28 mouse cellular contexts compared by ENCODE assay signal in the genomic region with DNA sequence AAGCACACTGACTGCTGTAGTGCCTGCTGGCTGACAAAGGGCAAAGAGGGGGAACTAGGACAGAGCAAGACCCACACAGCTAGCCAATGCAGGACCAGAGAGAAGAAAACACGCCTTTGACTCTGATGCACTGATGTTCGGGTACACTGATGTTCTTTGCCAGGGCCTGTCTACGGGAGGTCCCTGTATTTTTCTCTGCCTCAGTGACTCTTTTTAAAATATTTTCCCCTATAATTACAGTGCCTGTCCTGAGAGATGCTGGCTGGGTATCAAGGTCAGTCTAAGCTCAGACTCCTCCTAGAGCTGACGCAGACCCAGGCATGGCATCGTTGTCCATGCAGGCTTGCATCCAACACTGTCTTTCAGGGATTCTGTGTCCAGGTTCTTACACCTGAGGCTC. TPM values are rescaled to one million over a fixed set of nuclear protein-coding genes. Genes with fewer than 3 reads are reported as not detected.
DNase-seq lines count a peak whose midpoint lies in the region; ATAC-seq and TF ChIP-seq lines count a peak whose summit lies in the region.
"Had no signal": no experiment of that assay in that cellular context is flagged by ENCODE, and none has a peak within 500 bp of the region (broad histone marks: within the 10 kb centered on the region; RNA-seq: fewer than 3 reads in every experiment).

No protein-coding gene starts in this region.

- no peaks in the 10 kb centered on the region for H3K36me3 ChIP-seq in hindbrain, postnatal 0 days (ENCODE audit: insufficient read depth, low read length)
- no peaks in the 10 kb centered on the region for H3K36me3 ChIP-seq in hindbrain, embryonic 13.5 days
- H3K36me3 ChIP-seq: G1E; heart, embryonic 12.5 days; hindbrain, embryonic 15.5 days; kidney, embryonic 15.5 days; limb, embryonic 10.5 days; limb, embryonic 15.5 days; liver, embryonic 13.5 days; midbrain, embryonic 12.5 days had no signal

- H3K27me3 ChIP-seq in hindbrain, postnatal 0 days (ENCODE audit: insufficient read depth, low read length), result no peaks in the 10 kb centered on the region
- H3K27me3 ChIP-seq in hindbrain, embryonic 13.5 days, result no peaks in the 10 kb centered on the region
- H3K27me3 ChIP-seq: heart, embryonic 12.5 days; hindbrain, embryonic 15.5 days; kidney, embryonic 15.5 days; limb, embryonic 15.5 days; liver, embryonic 13.5 days; midbrain, embryonic 12.5 days; Patski had no signal

- no peak overlapping the region for H3K9ac ChIP-seq in hindbrain, postnatal 0 days (replicated peaks; ENCODE audit: low read length)
- no peak overlapping the region for H3K9ac ChIP-seq in hindbrain, embryonic 13.5 days
- H3K9ac ChIP-seq: heart, embryonic 12.5 days; hindbrain, embryonic 15.5 days; kidney, embryonic 15.5 days; limb, embryonic 15.5 days; liver, embryonic 13.5 days; midbrain, embryonic 12.5 days had no signal

- 52% methylated on average over 5 of the region's 5 CpGs for WGBS in hindbrain, postnatal 0 days
- WGBS in hindbrain, embryonic 13.5 days, result 79% methylated on average over 5 of the region's 5 CpGs

- ATAC-seq in hindbrain, postnatal 0 days, result peak; percentile 73
- no peak for ATAC-seq in hindbrain, embryonic 13.5 days (ENCODE audit: low FRiP score)
- ATAC-seq: forebrain, embryonic 14.5 days; lung, postnatal 0 days; Patski had no signal

- DNase-seq in adrenal gland, postnatal 10 days, result peak; percentile 8
- no peak for DNase-seq in adrenal gland, adult 18-20 months (ENCODE audit: low spot score in 2 of 2)
- peak; percentile 7 for DNase-seq in cerebellum, adult 9-11 months
- no peak for DNase-seq in cerebellum, adult 11 months
- DNase-seq in hindbrain, postnatal 0 days (ENCODE audit: low spot score), result peak; percentile 20
- DNase-seq in retina, postnatal 1 day, result peak; percentile 91
- no peak for DNase-seq in T-cell, adult 2 months (ENCODE audit: low spot score)
- DNase-seq: gastrocnemius, postnatal 14 days; kidney, adult 18-20 months; kidney, postnatal 25 days; liver, embryonic 13.5 days; lung, adult 18-20 months; lung, postnatal 4 days; right cerebral cortex, adult 18-20 months; spleen, adult 18-20 months; thymus, postnatal 14 days had no signal

- H3K9me3 ChIP-seq in hindbrain, postnatal 0 days (ENCODE audit: low read length), result no peaks in the 10 kb centered on the region
- no peaks in the 10 kb centered on the region for H3K9me3 ChIP-seq in hindbrain, embryonic 13.5 days
- H3K9me3 ChIP-seq: G1E; heart, embryonic 12.5 days; hindbrain, embryonic 15.5 days; kidney, embryonic 15.5 days; limb, embryonic 10.5 days; limb, embryonic 15.5 days; liver, embryonic 13.5 days; megakaryocyte, embryonic 14.5 days; midbrain, embryonic 12.5 days had no signal

- no peak overlapping the region for H3K4me2 ChIP-seq in hindbrain, postnatal 0 days (ENCODE audit: low read depth, low read length)
- no peak overlapping the region for H3K4me2 ChIP-seq in hindbrain, embryonic 13.5 days
- H3K4me2 ChIP-seq: heart, embryonic 12.5 days; hindbrain, embryonic 15.5 days; kidney, embryonic 15.5 days; limb, embryonic 15.5 days; liver, embryonic 13.5 days; midbrain, embryonic 12.5 days had no signal

- no peak overlapping the region for H3K27ac ChIP-seq in hindbrain, postnatal 0 days
- H3K27ac ChIP-seq in hindbrain, embryonic 13.5 days, result no peak overlapping the region
- H3K27ac ChIP-seq: hindbrain, embryonic 15.5 days; kidney, embryonic 15.5 days; limb, embryonic 10.5 days; limb, embryonic 15.5 days; liver, embryonic 13.5 days; midbrain, embryonic 12.5 days had no signal

- no peak for TF ChIP-seq CTCF in hindbrain, postnatal 0 days (IDR thresholded peaks at IDR 0.05; ENCODE audit: low read depth)

- H3K4me1 ChIP-seq in hindbrain, postnatal 0 days (ENCODE audit: insufficient read depth, low read length), result no peaks in the 10 kb centered on the region
- H3K4me1 ChIP-seq in hindbrain, embryonic 13.5 days (replicated peaks), result no peaks in the 10 kb centered on the region
- H3K4me1 ChIP-seq: hindbrain, embryonic 15.5 days; limb, embryonic 15.5 days; liver, embryonic 13.5 days had no signal

- no peak overlapping the region for H3K4me3 ChIP-seq in hindbrain, postnatal 0 days (ENCODE audit: low read length)
- H3K4me3 ChIP-seq in hindbrain, embryonic 13.5 days, result no peak overlapping the region
- H3K4me3 ChIP-seq: heart, embryonic 12.5 days; hindbrain, embryonic 15.5 days; kidney, embryonic 15.5 days; limb, embryonic 10.5 days; limb, embryonic 15.5 days; liver, embryonic 13.5 days; megakaryocyte, embryonic 14.5 days; midbrain, embryonic 12.5 days had no signal

RNA-seq across cellular contexts. Expression of a gene that starts 59.1 kb away (rescaled TPM):
- total RNA-seq in adrenal gland, postnatal 10 days (2021), result 10 to 100 TPM; 14.7 to 19.8 TPM
- 10 to 100 TPM; 30.1 to 35.5 TPM for total RNA-seq in adrenal gland, adult 18-20 months (2021)
- 70.6 and 86.3 TPM in 2 replicates for total RNA-seq in hindbrain, postnatal 0 days (2014; rRNA removed)
- 79.2 and 88.9 TPM in 2 replicates for polyA plus RNA-seq in hindbrain, postnatal 0 days (2015; fragmentation: Nextera tagmentation; extraction: Ambion mirVana)
- 73.3 and 78.5 TPM in 2 replicates for polyA plus RNA-seq in hindbrain, embryonic 13.5 days (2015; fragmentation: Nextera tagmentation; extraction: Ambion mirVana)

RNA-seq across cellular contexts. Expression of a gene that starts 59.3 kb away (rescaled TPM):
- 1 to 10 TPM; 3.7 to 4.4 TPM for total RNA-seq in adrenal gland, postnatal 10 days (2021)
- 1 to 10 TPM; 3.2 to 5.0 TPM for total RNA-seq in adrenal gland, adult 18-20 months (2021)
- total RNA-seq in hindbrain, postnatal 0 days (2014; rRNA removed), result 6.2 and 6.5 TPM in 2 replicates
- polyA plus RNA-seq in hindbrain, postnatal 0 days (2015; fragmentation: Nextera tagmentation; extraction: Ambion mirVana), result 3.0 and 3.2 TPM in 2 replicates
- 2.6 and 2.9 TPM in 2 replicates for polyA plus RNA-seq in hindbrain, embryonic 13.5 days (2015; fragmentation: Nextera tagmentation; extraction: Ambion mirVana)

Comparison
In these comparisons a context has a peak if more than half of its experiments do, and no peak if none do; other contexts are left out.
1. DNase-seq: peak in adrenal gland, postnatal 10 days (single experiment), cerebellum, adult 9-11 months (single experiment), hindbrain, postnatal 0 days (single experiment) and retina, postnatal 1 day (single experiment); none in adrenal gland, adult 18-20 months (0 of 2), cerebellum, adult 11 months (single experiment) and T-cell, adult 2 months (single experiment).